Mouse (Mus musculus) ES-Bruce4 (cell line): Measurements from ENCODE around the gene Pde5a.

Experiments
- EP300 ChIP-seq: IDR thresholded peaks from 2 replicates; pipeline ENCODE4 v1.6.1; 2011; ENCODE audit warnings: low read depth, low read length; ENCODE audit not compliant: insufficient read depth
- POLR2A ChIP-seq: IDR thresholded peaks from one replicate; pipeline ENCODE4 v1.8.1; 2011; ENCODE audit warnings: low read length; ENCODE audit not compliant: insufficient read depth

- TF ChIP-seq EP300 (no peak), POLR2A (no peak)
Observed at GRCm38 (mm10) chr3:122766930-122767329, 38.2 kb downstream of the Pde5a start.
